Mouse (Mus musculus) midbrain, embryonic 15.5 days (tissue): Measurements from ENCODE around the gene Nfkb1. TPM values are rescaled to one million over a fixed set of nuclear protein-coding genes. Genes with fewer than 3 reads are reported as not detected.

Experiments
- ATAC-seq: fragments of 200-750 bp; cut with Nextera tagmentation; replicated peaks from 2 replicates; pipeline ENCODE4 v1.8.0; 2017; ENCODE audit warnings: moderate TSS enrichment
- H3K27ac ChIP-seq: fragments of 300-500 bp; sonication (generic); 2 replicates; pipeline ENCODE4 v1.5.1; 2015; ENCODE audit warnings: mild to moderate bottlenecking, inconsistent platforms
- H3K27me3 ChIP-seq: fragments of 300-500 bp; sonication (generic); replicated peaks from 2 replicates; pipeline ENCODE4 v1.6.1; 2015; ENCODE audit warnings: inconsistent platforms
- H3K36me3 ChIP-seq: fragments of 300-500 bp; sonication (generic); replicated peaks from 2 replicates; pipeline ENCODE4 v1.6.1; 2015; ENCODE audit warnings: inconsistent platforms
- H3K4me1 ChIP-seq: fragments of 300-500 bp; sonication (generic); 2 replicates; pipeline ENCODE4 v1.6.1; 2015; ENCODE audit warnings: inconsistent platforms
- H3K4me2 ChIP-seq: fragments of 300-500 bp; sonication (generic); 2 replicates; pipeline ENCODE4 v1.6.1; 2015; ENCODE audit warnings: inconsistent platforms, mild to moderate bottlenecking, moderate library complexity
- H3K4me3 ChIP-seq: fragments of 300-500 bp; sonication (generic); 2 replicates; pipeline ENCODE4 v1.5.1; 2015; ENCODE audit warnings: mild to moderate bottlenecking, inconsistent platforms
- H3K9ac ChIP-seq: fragments of 300-500 bp; sonication (generic); 2 replicates; pipeline ENCODE4 v1.6.1; 2015; ENCODE audit warnings: mild to moderate bottlenecking, inconsistent platforms
- H3K9me3 ChIP-seq: fragments of 300-500 bp; sonication (generic); 2 replicates; pipeline ENCODE4 v1.6.1; 2016; ENCODE audit warnings: inconsistent platforms
- WGBS: fragments of 180-500 bp; shearing (Covaris S2); methylation state at CpG from one replicate; pipeline ENCODE4 v1.1.7; 2015; ENCODE audit warnings: mixed read lengths; 5-methylcytosine and 5-hydroxymethylcytosine counted together
- polyA plus RNA-seq: library from polyadenylated mRNA; unstranded; fragments of >200 nt; fragmentation: Nextera tagmentation; extraction: Ambion mirVana; gene quantifications from 2 replicates; pipeline ENCODE4 v1.2.1, GENCODE M21; 2015

Gene Nfkb1
- polyA plus RNA-seq, 1 experiment from 2014 or later, result 7.9 TPM

GRCm38 (mm10) chr3:135568633-135569032, 122.7 kb downstream of the Nfkb1 start:
- Histone ChIP-seq H3K4me1 (no peaks in the 10 kb centered on the region), H3K9ac (no peak overlapping the region), H3K4me3 (no peak overlapping the region), H3K4me2 (no peak overlapping the region), H3K9me3 (no peaks in the 10 kb centered on the region), H3K27ac (no peak overlapping the region), H3K27me3 (no peaks in the 10 kb centered on the region), H3K36me3 (no peaks in the 10 kb centered on the region)
- 85% methylated on average over 5 of the region's 5 CpGs for WGBS
- ATAC-seq, result no peak

- Histone ChIP-seq H3K27me3 (no peaks in the 10 kb centered on the region), H3K4me2 (no peak overlapping the region), H3K9me3 (no peaks in the 10 kb centered on the region), H3K4me3 (no peak overlapping the region), H3K36me3 (no peaks in the 10 kb centered on the region), H3K27ac (no peak overlapping the region), H3K4me1 (no peaks in the 10 kb centered on the region), H3K9ac (no peak overlapping the region)
- no peak for ATAC-seq
- WGBS, result 79% methylated on average over 6 of the region's 6 CpGs
These were observed 123.5 kb downstream of the Nfkb1 start for GRCm38 (mm10) chr3:135567888-135568287.

DNA sequence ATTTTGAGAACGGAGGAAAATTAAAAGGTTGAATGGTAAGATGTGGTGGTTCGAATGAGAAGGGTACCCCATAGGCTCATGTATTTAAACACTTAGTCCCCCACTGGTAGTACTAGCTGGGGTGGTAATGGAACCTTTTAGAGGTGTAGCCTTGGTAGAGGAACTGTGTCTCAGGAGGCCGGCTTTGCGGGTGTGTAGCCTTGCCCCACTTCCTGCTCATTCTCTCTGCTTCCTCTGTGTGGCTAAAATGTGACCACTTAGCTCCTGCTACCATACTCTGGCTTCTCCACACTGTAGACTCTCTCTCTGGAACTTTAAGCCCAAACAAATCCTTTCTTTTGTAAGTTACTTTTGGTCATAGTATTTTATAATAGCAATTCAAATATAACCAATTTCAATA, 126.0 kb downstream of the Nfkb1 start:
- H3K4me2 ChIP-seq, result no peak overlapping the region
- WGBS, result 86% methylated on average over 4 of the region's 4 CpGs
- H3K9ac ChIP-seq, result no peak overlapping the region
- no peak for ATAC-seq
- H3K27me3 ChIP-seq, result no peaks in the 10 kb centered on the region
- H3K4me3 ChIP-seq, result no peak overlapping the region
- H3K9me3 ChIP-seq, result no peaks in the 10 kb centered on the region
- no peaks in the 10 kb centered on the region for H3K36me3 ChIP-seq
- H3K27ac ChIP-seq, result no peak overlapping the region
- no peaks in the 10 kb centered on the region for H3K4me1 ChIP-seq

GRCm38 (mm10) chr3:135564706-135565105, 126.6 kb downstream of the Nfkb1 start:
- WGBS, result 90% methylated on average over 9 of the region's 9 CpGs
- Histone ChIP-seq H3K4me3 (no peak overlapping the region), H3K4me2 (no peak overlapping the region), H3K4me1 (no peaks in the 10 kb centered on the region), H3K27me3 (no peaks in the 10 kb centered on the region), H3K36me3 (no peaks in the 10 kb centered on the region), H3K9me3 (no peaks in the 10 kb centered on the region), H3K27ac (no peak overlapping the region), H3K9ac (no peak overlapping the region)
- no peak for ATAC-seq

DNA sequence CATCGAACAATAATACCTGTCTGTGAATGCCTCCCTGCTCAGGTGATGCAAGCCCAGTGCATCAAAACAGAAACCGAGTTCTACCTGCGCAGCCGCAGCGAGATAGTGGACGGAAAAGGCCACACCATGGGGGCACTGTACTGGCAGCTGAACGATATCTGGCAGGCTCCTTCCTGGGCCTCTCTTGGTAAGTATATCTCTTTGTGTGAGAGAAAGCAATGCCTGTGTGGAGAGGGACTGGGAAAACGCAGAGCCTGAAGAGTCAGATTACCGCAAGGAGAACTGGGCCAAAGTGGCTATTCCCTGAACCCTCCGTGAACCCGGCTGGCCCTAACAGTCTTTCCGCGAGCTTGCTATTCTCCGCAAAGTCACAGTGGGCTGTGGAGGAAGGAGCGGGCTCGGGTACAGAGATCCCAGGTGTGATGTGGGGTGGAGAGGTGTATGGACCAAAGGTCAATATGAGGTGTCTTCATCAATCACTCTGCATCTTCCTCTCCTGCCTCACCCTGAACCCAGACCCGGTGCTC, 128.1 kb downstream of the Nfkb1 start:
- H3K9me3 ChIP-seq, result no peaks in the 10 kb centered on the region
- H3K4me3 ChIP-seq, result no peak overlapping the region
- H3K9ac ChIP-seq, result no peak overlapping the region
- no peak overlapping the region for H3K27ac ChIP-seq
- 92% methylated on average over 17 of the region's 17 CpGs for WGBS
- H3K36me3 ChIP-seq, result no peaks in the 10 kb centered on the region
- ATAC-seq, result no peak
- no peak overlapping the region for H3K4me2 ChIP-seq
- H3K27me3 ChIP-seq, result no peaks in the 10 kb centered on the region
- H3K4me1 ChIP-seq, result no peaks in the 10 kb centered on the region

DNA sequence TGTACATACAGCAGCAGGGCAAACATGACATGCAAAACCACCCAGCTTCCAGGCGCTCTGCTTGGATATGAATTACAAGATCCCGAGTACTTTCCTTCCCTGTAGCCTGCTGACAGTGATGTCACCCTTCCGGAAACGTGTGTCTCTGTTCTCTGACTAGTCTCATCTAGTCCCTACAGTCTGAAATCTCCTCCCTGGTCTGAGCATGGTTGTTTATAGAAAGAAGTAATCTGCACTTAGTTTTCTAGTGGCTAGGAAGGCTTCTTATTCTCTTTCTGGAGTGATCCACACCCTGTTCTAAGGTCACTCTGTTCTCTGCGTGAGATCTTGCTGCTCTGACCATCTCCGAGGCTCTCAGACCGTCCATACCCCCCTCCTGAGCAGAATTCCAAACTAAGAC, 129.3 kb downstream of the Nfkb1 start:
- H3K4me2 ChIP-seq, result no peak overlapping the region
- H3K27ac ChIP-seq, result no peak overlapping the region
- H3K36me3 ChIP-seq, result no peaks in the 10 kb centered on the region
- no peak for ATAC-seq
- no peaks in the 10 kb centered on the region for H3K9me3 ChIP-seq
- H3K27me3 ChIP-seq, result no peaks in the 10 kb centered on the region
- H3K4me1 ChIP-seq, result no peaks in the 10 kb centered on the region
- WGBS, result 84% methylated on average over 7 of the region's 7 CpGs
- no peak overlapping the region for H3K4me3 ChIP-seq
- H3K9ac ChIP-seq, result no peak overlapping the region

DNA sequence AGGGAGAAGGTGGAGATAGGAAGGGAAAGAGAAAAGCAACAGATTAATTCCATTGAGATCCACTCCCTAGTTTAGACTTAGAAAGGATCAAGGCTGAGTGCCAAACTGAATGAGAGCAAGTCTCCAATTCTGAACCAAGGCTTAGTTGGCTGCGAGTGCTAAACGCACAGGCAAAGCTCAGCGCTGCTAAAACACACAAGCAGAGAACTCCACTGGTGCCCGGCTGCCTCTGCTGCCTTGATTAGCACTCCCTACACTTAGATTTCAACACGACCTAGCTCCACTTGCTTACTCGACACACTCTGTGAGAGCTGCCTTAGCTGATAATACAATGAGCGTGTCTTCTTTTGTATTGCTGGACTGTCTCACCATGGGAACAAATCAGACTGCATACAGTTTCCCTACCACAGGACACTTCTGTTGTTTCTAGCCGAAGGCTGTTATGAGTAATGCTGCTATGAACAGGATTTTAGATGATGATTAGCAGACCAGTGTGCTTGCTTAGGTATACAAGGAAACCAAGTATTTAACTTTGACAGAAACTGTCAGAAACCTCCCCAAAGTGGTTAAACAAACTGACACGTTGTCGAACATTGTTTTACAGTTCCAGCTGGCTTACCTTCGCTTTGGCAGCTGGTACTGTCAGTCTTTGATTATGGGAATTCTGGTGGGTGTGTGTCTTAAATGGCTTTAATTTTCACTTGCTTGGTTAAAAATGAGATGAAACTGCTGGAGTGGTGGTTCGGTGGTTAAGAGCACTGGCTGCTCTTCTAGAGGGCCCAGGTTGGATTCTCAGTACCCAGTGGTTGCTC, 134.3 kb downstream of the Nfkb1 start:
- Histone ChIP-seq H3K4me2 (no peak overlapping the region), H3K9ac (no peak overlapping the region), H3K27me3 (no peaks in the 10 kb centered on the region), H3K4me1 (no peaks in the 10 kb centered on the region), H3K36me3 (no peaks in the 10 kb centered on the region), H3K9me3 (no peaks in the 10 kb centered on the region), H3K4me3 (no peak overlapping the region), H3K27ac (no peak overlapping the region)
- ATAC-seq, result no peak
- 76% methylated on average over 12 of the region's 12 CpGs for WGBS

DNA sequence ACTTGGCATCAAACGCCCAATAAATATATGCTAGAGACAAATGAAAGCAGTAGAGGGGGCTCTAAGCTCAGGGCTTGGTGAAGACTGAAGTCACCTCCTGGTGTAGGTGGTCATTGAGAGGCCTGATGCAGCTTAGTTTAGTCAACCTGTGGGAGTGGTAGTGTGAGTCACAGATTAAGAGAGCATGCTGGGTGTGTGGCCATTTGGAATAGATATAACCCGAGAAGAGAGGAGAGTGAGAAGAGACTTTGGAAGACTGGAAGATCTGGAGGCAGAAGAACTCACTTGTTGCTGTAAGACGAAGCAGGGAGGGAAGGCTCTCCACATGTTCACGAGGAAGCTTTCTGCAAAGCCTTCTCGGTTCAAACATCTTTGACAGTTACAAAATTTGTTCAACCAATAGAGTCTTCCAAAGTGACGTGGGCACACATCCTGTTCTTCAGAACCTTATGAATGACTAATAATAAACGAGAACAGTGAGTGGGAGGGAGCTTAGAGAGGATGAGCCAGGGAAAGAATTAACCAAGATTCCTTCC, 135.2 kb downstream of the Nfkb1 start:
- Histone ChIP-seq H3K9ac (no peak overlapping the region), H3K27me3 (no peaks in the 10 kb centered on the region), H3K36me3 (no peaks in the 10 kb centered on the region), H3K27ac (no peak overlapping the region), H3K4me1 (no peaks in the 10 kb centered on the region), H3K9me3 (no peaks in the 10 kb centered on the region), H3K4me2 (no peak overlapping the region), H3K4me3 (no peak overlapping the region)
- whole genome bisulfite sequencing, result 81% methylated on average over 7 of the region's 7 CpGs
- no peak for ATAC-seq

DNA sequence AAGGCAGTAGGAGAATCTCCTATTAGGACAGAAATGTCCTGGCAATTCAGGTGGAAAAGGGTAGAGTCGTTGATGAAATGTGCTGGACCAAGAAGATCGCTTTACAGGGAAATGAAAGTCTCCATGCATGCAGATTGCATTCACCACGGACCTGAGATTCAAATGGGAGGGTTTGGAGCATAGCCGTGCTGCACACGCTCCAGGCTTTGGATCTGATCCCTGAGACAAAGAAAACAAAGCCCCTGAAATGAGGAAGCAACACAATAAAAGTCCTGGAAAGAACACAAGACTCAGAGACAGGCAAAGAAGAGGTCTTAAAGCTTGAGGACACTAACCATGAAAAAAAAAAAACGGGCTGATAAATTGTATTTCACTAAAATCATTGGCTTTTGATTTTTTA, 136.2 kb downstream of the Nfkb1 start:
- Histone ChIP-seq H3K9me3 (no peaks in the 10 kb centered on the region), H3K27me3 (no peaks in the 10 kb centered on the region), H3K9ac (no peak overlapping the region), H3K4me1 (no peaks in the 10 kb centered on the region), H3K27ac (no peak overlapping the region), H3K4me3 (no peak overlapping the region), H3K4me2 (no peak overlapping the region), H3K36me3 (no peaks in the 10 kb centered on the region)
- 44% methylated on average over 6 of the region's 6 CpGs for WGBS
- ATAC-seq, result no peak

DNA sequence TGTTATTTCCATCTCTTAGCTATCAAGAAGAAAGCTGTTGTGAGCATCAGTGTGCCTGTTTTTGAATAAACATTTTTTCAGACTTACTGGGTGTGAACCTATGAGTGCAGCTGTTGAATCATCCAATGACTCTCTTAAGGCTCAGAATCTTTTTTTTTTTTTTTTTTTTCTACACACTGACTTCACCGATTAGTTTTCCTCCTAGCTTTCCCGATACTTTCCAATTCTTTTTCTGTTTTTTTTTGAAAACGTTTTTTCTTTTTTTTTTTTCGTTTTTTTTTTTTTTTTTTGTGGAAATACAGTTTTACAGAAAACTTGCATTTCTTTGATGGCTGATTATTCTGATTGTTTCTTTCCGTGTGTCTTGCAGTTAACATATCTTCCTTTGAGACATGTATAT, 138.5 kb downstream of the Nfkb1 start:
- 70% methylated on average over 5 of the region's 5 CpGs for WGBS
- no peak for ATAC-seq
- H3K9me3 ChIP-seq, result no peaks in the 10 kb centered on the region

GRCm38 (mm10) chr3:135547298-135547697, 144.0 kb downstream of the Nfkb1 start:
- Histone ChIP-seq H3K27me3 (no peaks in the 10 kb centered on the region), H3K4me2 (no peak overlapping the region), H3K36me3 (no peaks in the 10 kb centered on the region), H3K4me1 (no peaks in the 10 kb centered on the region), H3K9me3 (no peaks in the 10 kb centered on the region), H3K27ac (no peak overlapping the region), H3K4me3 (no peak overlapping the region), H3K9ac (no peak overlapping the region)
- WGBS, result 59% methylated on average over 8 of the region's 8 CpGs
- no peak for ATAC-seq

More for the DNA sequence above, 138.5 kb downstream of the Nfkb1 start:
- H3K4me1 ChIP-seq, result no peaks in the 10 kb centered on the region
- H3K36me3 ChIP-seq, result no peaks in the 10 kb centered on the region
- H3K27me3 ChIP-seq, result no peaks in the 10 kb centered on the region
- H3K27ac ChIP-seq, result no peak overlapping the region
- no peak overlapping the region for H3K4me2 ChIP-seq
- no peak overlapping the region for H3K4me3 ChIP-seq
- no peak overlapping the region for H3K9ac ChIP-seq

DNA sequence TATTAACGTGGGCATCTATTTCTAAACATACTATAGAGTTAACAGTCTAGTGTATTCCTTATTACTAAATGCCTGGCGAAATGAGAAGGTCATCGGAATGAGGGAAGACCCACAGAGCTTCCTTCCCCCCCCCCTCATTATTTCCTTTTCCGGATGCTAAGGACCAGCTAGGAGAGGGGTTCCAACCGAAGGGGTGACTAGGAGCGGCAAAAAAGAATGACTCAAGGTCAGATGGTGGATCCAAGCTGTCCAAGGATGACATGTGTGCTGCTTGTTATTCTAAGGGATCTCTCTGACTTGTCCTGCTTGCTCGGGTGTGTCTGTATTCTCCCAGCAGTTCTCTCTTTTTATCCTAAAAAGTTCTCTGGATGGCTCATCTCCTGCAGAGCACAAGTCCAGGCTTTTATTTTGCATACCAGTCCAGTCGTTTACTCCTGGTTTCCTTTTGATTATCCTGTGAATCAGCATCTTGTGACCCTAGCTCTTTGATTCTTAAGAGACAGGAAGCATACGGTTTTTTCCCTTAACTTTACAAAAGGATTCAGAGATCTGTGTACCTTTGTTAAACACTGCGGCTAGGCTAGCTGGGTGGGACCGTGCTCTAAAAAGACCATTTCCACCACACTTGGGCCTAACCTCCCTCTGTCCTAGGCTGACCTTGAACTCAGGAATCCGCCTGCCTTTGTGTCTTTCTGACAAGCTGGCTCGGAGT, 145.0 kb downstream of the Nfkb1 start:
- no peak overlapping the region for H3K9ac ChIP-seq
- no peaks in the 10 kb centered on the region for H3K36me3 ChIP-seq
- no peaks in the 10 kb centered on the region for H3K4me1 ChIP-seq
- H3K27me3 ChIP-seq, result no peaks in the 10 kb centered on the region
- H3K4me2 ChIP-seq, result no peak overlapping the region
- ATAC-seq, result no peak
- no peak overlapping the region for H3K4me3 ChIP-seq
- no peaks in the 10 kb centered on the region for H3K9me3 ChIP-seq
- WGBS, result 61% methylated on average over 13 of the region's 13 CpGs
- no peak overlapping the region for H3K27ac ChIP-seq
